Mouse (Mus musculus): Measurements from ENCODE around the gene Stac.

GRCm38 (mm10) chr9:111571619-111572018, 118.5 kb downstream of the Stac start:
- TF ChIP-seq POLR2A (IDR thresholded peaks at IDR 0.05; ENCODE audit: low read depth, low read length) (no peak), CTCF (IDR thresholded peaks at IDR 0.05; ENCODE audit: borderline replicate concordance, insufficient read depth, low read length) (no peak)
